Mouse (Mus musculus) CD4-positive, CD25-positive, alpha-beta regulatory T cell, adult 4 months (primary cell): ENCODE measurements around the gene Aox2. TPM values are rescaled to one million over a fixed set of nuclear protein-coding genes. Genes with fewer than 3 reads are reported as not detected.
A peak's percentile ranks its signal among the peaks of the same experiment; 100 is the strongest.

Experiments used
- ATAC-seq: one replicate; pipeline ENCODE4 v1.8.0; 2017
- polyA plus RNA-seq, 2 experiments: library from polyadenylated mRNA; unstranded; fragments of 100-300 nt; shearing (Covaris generic); gene quantifications; one replicate each; pipeline ENCODE4 v1.2.1; 2017

Aox2 gene
- polyA plus RNA-seq, 2 experiments from 2014 or later: 0.10 TPM; not detected in 1

DNA sequence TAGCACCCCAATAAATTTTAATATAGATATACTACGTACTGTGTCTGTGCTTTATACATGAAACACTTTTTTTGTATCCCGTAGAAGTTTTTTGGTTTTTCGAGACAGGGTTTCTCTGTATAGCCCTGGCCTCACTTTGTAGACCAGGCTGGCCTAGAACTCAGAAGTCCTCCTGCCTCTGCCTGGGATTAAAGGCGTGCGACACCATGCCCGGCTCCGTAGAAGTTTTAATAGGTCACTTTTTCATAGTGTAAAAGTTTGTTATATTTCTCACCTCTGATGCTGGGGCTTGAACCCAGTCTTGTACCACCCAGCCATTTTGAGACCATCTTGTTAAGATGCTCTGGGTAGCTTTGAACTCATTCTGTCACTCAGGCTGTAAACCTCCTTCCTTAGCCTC is 129.2 kb downstream of the Aox2 start:
- no peak for ATAC-seq

DNA sequence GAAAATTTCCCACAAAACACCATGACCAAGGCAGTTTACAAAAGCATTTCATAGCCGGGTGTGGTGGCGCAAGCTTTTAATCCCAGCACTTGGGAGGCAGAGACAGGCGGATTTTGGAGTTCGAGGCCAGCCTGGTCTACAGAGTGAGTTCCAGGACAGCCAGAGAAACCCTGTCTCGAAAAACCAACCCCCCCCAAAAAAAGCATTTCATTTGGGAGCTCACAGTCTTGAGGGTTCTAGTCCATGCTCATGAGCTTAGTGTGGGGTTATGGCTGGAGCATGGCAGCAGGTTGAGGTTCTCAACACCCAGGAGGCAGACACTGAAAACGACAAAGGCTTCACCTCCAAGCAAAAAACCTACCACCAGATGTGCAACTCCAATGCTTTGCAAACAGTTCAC is 130.0 kb downstream of the Aox2 start:
- ATAC-seq: no peak

DNA sequence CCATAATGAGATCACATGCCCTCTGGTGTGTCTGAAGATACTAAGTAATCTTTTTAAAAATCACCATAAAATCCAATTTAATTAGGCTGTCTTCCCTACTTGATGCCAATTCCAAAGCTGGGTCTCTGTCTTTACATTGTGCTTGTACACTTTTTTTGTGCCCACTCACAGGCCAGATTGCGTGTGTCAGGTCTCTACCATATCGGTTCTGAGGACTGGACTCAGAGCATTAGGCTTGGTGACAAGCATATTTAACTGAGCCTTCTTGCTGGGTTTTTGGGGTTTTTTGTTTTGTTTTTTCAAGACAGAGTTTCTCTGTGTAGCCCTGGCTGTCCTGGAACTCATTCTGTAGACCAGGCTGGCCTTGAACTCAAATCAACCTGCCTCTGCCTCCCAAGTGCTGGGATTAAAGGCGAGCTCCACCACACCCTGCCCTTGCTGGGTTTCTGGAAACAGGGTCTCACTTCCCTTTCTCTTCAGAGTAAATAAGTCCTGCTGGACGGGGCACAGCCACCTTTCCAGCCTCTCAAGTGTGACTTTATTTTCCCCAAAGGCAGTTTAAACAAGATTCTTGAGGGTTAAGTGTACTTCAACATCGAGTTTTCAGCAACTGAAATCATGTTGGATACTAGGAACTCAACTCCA is 131.5 kb downstream of the Aox2 start:
- ATAC-seq: no peak

DNA sequence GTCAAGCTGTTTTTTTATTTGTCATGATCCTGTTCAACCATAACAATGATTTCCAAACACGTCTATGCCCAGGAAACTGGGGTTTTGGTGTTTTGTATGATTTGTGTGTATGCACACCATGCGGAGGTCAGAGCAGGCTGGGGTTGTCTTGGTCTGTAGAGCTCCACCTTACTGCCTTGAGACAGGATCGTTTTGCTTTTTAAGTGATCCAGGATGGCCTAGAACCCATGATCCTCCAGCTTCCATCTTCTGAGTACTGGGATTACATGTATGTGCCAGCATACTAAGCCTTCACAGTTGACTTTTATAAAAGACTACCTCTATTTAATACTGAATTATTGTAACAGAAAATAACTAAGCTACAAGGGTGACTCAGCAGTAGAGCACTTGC is 132.1 kb downstream of the Aox2 start:
- ATAC-seq: no peak

DNA sequence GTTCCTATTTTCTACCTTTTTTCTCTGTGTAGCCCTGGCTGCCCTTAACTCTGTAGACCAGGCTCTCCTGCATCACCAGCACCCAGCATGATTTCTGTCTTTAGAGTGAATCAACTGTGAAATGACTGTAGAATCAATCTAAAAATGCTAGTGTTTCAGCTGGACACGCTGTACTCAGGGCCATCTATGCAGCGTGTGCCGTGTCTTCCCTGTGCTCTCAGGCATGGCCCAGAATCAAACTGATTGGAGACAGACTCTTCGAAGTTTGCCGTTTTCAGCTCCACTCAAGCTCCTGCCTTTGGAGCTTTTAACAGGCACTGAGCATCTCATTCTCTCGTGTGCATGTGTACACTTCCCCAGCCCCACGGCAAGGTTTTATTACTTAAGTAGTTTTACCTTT is 132.7 kb downstream of the Aox2 start:
- no peak for ATAC-seq

DNA sequence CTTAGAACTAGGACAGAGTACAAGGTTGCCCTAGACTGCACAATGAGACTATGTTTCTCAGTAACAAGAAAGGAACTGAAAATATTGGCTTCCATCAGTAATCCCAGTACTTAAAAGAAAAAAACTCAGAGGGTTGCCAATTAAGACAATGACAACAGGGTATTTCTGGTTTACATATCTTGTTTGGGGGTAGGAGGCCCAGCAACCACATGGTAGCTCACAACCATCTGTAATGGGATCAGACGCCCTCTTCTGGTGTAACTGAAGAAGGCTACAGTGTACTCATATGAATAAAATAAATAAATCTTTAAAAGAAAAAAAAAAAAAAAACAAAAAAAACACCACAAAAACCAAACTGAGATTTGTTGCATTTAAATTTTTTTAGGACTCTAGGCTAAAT is 137.3 kb downstream of the Aox2 start:
- ATAC-seq: peak; percentile 59

DNA sequence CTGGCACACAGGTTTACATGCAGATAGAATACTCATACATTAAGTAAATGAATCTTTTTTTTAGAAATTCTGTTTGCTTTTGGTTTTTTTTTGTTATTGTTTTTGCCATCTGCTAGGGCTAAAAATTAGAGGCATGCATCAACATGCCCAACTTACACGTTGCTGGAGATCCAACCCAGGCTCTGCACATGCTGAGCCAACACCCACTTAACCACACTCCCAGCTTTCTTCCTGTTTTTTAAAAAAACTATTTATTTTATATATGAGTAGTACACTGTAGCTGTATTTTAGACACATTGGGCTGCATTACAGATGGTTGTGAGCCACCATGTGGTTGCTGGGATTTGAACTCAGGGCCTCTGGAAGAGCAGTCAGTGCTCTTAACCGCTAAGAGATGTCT is 137.9 kb downstream of the Aox2 start:
- ATAC-seq: no peak

DNA sequence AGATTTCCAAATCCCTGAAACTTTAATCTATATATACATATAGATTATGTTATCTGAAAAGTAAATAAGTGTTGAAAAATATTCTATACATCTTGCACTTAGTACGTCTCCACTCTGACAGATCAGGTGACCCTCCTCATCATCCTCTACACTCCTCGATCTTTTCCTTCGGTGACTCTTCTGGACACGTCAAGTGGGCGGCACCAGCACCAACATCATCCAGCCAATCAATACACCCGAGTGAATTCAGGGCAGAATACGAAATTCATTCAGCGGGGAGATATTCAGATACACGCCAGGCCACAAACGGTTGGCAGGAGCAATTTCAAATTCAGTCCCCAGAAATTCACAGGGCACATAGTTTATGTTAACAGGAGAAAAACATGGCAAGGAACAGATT is 141.9 kb downstream of the Aox2 start:
- ATAC-seq: no peak

DNA sequence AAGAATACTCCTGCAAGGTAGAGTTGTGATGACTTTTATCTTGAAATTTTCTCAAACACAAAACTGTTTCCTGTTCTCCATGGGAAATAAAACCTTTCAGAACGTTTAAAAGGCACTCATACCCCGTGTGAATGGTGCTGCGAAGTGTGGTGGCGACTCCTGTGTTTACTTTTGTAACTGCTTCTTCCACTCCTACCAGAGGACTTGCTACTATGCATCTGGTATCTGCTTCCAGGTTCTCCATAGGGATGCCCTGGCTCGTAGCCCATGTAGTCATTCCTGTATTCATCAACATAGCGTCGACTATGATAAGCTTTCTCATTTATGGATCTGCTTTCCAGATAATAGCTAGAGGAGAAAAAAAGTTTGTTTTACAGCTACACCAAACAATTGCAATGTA is 142.8 kb downstream of the Aox2 start:
- no peak for ATAC-seq

DNA sequence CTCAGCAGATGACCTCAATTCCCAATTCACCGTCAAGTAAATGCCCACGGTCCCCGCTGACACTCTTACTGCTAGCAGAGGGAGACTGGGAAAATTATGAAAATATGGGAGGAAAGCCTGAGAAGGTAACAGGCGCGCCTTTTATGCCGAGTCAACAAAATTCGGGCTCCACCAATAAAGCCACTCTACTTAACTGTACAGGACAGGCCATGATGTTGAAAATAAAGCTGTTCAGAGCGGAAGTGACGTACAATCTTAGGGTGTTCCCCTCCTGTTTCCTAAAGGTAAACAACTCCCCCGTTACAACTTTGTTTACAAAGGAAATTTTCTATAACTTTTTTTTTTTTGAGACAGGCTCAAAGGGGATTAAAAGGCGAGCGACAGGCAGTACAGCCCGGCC is 144.8 kb downstream of the Aox2 start:
- peak; percentile 81 for ATAC-seq

DNA sequence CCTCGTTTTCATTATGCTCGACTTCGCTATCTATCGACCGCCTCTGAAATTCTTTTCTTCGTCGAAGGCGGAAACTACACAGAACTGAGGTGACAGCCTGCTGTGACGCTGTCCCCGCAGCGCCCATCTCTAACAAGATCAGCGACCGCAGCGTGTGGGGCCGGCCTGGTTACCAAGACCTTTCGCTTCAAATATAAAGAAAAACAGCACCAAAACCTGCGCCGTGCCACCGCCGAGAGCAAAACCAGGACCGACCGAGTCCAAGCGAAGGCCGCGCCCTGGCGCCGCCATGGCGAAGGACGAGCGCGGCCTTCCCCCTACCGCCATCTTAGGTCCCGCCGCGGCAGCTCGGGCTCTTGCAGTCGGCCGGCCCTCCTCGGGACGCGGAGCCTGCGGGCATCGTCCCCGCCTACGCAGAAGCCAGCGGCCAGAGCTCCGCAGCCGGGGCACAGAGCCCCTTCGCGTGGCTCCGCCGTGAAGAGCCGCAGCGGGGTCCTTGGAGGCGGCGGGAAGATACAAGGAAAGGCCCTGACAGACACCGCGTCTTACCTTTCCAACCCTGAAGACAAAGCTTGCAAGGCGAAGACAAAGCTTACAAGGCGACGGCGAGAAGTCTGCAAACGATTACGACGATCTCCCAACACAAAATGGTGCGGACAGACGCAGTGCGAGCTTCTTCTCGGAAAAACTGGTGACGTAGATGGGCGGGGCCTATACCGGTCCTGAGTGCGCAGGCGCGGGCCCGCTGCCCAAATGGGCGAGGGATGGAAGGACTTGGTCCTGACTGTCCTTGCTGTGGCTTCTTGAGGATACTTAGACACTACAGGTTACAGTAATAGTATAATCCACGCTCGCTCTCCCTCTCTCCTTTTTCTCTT is 145.5 kb downstream of the Aox2 start, which contains the start of gene Clk1:
TSS of gene Clk1 (minus strand) at position 696 of the 878 bp plus-strand sequence.
- ATAC-seq: peak; percentile 68

DNA sequence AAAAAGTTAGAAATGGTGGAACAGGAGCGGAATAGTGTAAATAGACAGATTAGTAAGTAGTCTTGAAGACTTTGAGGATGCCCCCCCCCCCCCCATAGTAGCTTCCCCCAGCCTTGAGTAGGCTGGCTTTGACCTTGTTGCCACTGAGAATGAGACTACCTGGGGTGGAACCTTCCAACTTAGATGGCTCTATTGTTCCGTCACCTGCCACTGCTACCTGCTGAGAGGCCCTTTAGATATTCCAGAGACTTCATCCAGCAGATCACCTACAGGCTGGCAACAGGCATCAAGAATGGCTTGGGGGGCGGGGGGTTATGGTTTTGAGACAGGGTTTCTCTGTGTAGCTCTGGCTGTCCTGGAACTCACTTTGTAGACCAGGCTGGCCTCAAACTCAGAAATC is 146.4 kb downstream of the Aox2 start:
- ATAC-seq: no peak

Other genes with a start within 250 kb of the Aox2 start
- under 1 TPM in 1 of 2 experiments, not detected in 1; 0.08 TPM for gene Aox1, start 248.4 kb upstream of the Aox2 start, polyA plus RNA-seq
- not detected for gene Aox3, start 165.2 kb upstream of the Aox2 start, polyA plus RNA-seq
- gene Aox4, start 67.9 kb upstream of the Aox2 start, polyA plus RNA-seq: under 1 TPM in 1 of 2 experiments, not detected in 1; 0.24 TPM
- 100 to 1,000 TPM; 388 to 409 TPM for gene Bzw1, start 114.6 kb downstream of the Aox2 start, polyA plus RNA-seq
- 100 to 1,000 TPM; 507 to 582 TPM for gene Clk1, start 145.7 kb downstream of the Aox2 start, polyA plus RNA-seq
- gene Nif3l1, start 166.8 kb downstream of the Aox2 start, polyA plus RNA-seq: 10 to 100 TPM; 43.6 to 56.9 TPM
- gene Ppil3, start 167.2 kb downstream of the Aox2 start, polyA plus RNA-seq: 10 to 100 TPM; 61.1 to 68.8 TPM
- 10 to 100 TPM; 18.3 to 19.3 TPM for gene Orc2, start 226.8 kb downstream of the Aox2 start, polyA plus RNA-seq